Comparison of ENCODE assay signal across 15 mouse cellular contexts in genomic region chr4:155009216-155009615, GRCm38 (mm10).
"Had no signal": no experiment of that assay in that cellular context is flagged by ENCODE, and none has a peak within 500 bp of the region (broad histone marks: within the 10 kb centered on the region; RNA-seq: fewer than 3 reads in every experiment).

No protein-coding gene starts in this region.

- H3K9ac ChIP-seq: neural tube, embryonic 15.5 days; stomach, embryonic 15.5 days had no signal

- H3K4me2 ChIP-seq: neural tube, embryonic 15.5 days; stomach, embryonic 15.5 days had no signal

- H3K27me3 ChIP-seq: stomach, embryonic 15.5 days had no signal

- H3K4me1 ChIP-seq: stomach, embryonic 15.5 days had no signal

- H3K36me3 ChIP-seq: neural tube, embryonic 15.5 days; stomach, embryonic 15.5 days had no signal

- H3K4me3 ChIP-seq: neural tube, embryonic 15.5 days; stomach, embryonic 15.5 days had no signal

- H3K9me3 ChIP-seq: neural tube, embryonic 15.5 days; stomach, embryonic 15.5 days had no signal

- DNase-seq: retina, postnatal 1 day; right cerebral cortex, adult 18-20 months; right cerebral cortex, postnatal 14 days; right cerebral cortex, postnatal 25 days; right cerebral cortex, postnatal 4 days; spleen, adult 18-20 months; thymus, adult 18-20 months; thymus, adult 2 months; thymus, postnatal 14 days; thymus, postnatal 25 days; thymus, postnatal 36 days; thymus, postnatal 4 days had no signal

- H3K27ac ChIP-seq: neural tube, embryonic 15.5 days; stomach, embryonic 15.5 days; stomach, postnatal 0 days had no signal
